Mouse (Mus musculus): ENCODE data around the gene Cux2.

GRCm38 (mm10) chr5:121902809-121903745 is 146.8 kb downstream of the Cux2 start:
- TF ChIP-seq POLR2A (IDR thresholded peaks at IDR 0.05; ENCODE audit: borderline replicate concordance, extremely low read depth, low read depth, low read length) (no peak), CTCF (IDR thresholded peaks at IDR 0.05; ENCODE audit: insufficient read depth, low read length) (no peak)
